Mouse (Mus musculus) myocyte (in vitro differentiated cells): ENCODE data around the gene Gm20388. TPM values are rescaled to one million over a fixed set of nuclear protein-coding genes. Genes with fewer than 3 reads are reported as not detected.

Experiments
- H3K27me3 ChIP-seq: one replicate; pipeline ENCODE4 v1.6.1; 2011; ENCODE audit not compliant: control insufficient read depth, insufficient read depth, insufficient read length
- H3K36me3 ChIP-seq: one replicate; pipeline ENCODE4 v1.6.1; 2011; ENCODE audit not compliant: control insufficient read depth, insufficient read depth
- H3K4me2 ChIP-seq: one replicate; pipeline ENCODE4 v1.6.1; 2011; ENCODE audit warnings: low read depth, control low read depth
- H3K4me3 ChIP-seq: one replicate; pipeline ENCODE4 v1.5.1; 2011; ENCODE audit warnings: mild to moderate bottlenecking, control low read depth, moderate library complexity
- H3K79me2 ChIP-seq: one replicate; pipeline ENCODE4 v1.6.1; 2011; ENCODE audit not compliant: control insufficient read depth, insufficient read depth
- H3ac ChIP-seq: one replicate; pipeline ENCODE4 v1.6.1; 2011; ENCODE audit not compliant: control insufficient read depth, insufficient read length
- CEBPB ChIP-seq: IDR thresholded peaks from 2 replicates; pipeline ENCODE4 v1.6.1; 2011; ENCODE audit warnings: mild to moderate bottlenecking, moderate library complexity; ENCODE audit not compliant: poor library complexity, insufficient read depth, severe bottlenecking
- E2F4 ChIP-seq: IDR thresholded peaks from one replicate; pipeline ENCODE4 v1.6.1; 2011; ENCODE audit warnings: mild to moderate bottlenecking, control low read depth, moderate library complexity; ENCODE audit not compliant: insufficient read depth
- MAX ChIP-seq: IDR thresholded peaks from one replicate; pipeline ENCODE4 v1.6.1; 2011; ENCODE audit warnings: low read depth, mild to moderate bottlenecking, control low read depth
- MYOD1 ChIP-seq, 3 experiments: IDR thresholded peaks; one replicate each; pipeline ENCODE4 v1.6.1; 2011; ENCODE audit warnings: control low read depth in 2 of 3, low read depth in 2 of 3, mild to moderate bottlenecking in 2 of 3, moderate library complexity in 1 of 3; ENCODE audit not compliant: insufficient read length in 2 of 3, control insufficient read depth in 1 of 3
- MYOG ChIP-seq, 3 experiments: IDR thresholded peaks; one replicate each; pipeline ENCODE4 v1.6.1; 2011; ENCODE audit warnings: control low read depth in 2 of 3, low read depth in 2 of 3, mild to moderate bottlenecking in 2 of 3; ENCODE audit not compliant: insufficient read length in 2 of 3, control insufficient read depth in 1 of 3, insufficient read depth in 1 of 3
- POLR2A ChIP-seq: IDR thresholded peaks from one replicate; pipeline ENCODE4 v1.6.1; 2011; ENCODE audit warnings: low read depth, mild to moderate bottlenecking, control low read depth, moderate library complexity; ENCODE audit not compliant: insufficient read length
- POLR2AphosphoS2 ChIP-seq: IDR thresholded peaks from one replicate; pipeline ENCODE4 v1.6.1; 2011; ENCODE audit warnings: low read depth, control low read depth; ENCODE audit not compliant: insufficient read length
- SRF ChIP-seq: IDR thresholded peaks from one replicate; pipeline ENCODE4 v1.6.1; 2011; ENCODE audit warnings: low read depth; ENCODE audit not compliant: control insufficient read depth, insufficient read length
- TCF12 ChIP-seq: IDR thresholded peaks from one replicate; pipeline ENCODE4 v1.6.1; 2011; ENCODE audit warnings: mild to moderate bottlenecking, control low read depth; ENCODE audit not compliant: poor library complexity, insufficient read depth, severe bottlenecking
- TCF3 ChIP-seq: IDR thresholded peaks from one replicate; pipeline ENCODE4 v1.6.1; 2011; ENCODE audit warnings: low read depth, control low read depth; ENCODE audit not compliant: insufficient read length
- USF1 ChIP-seq: IDR thresholded peaks from one replicate; pipeline ENCODE4 v1.6.1; 2011; ENCODE audit warnings: low read depth, mild to moderate bottlenecking, control low read depth, moderate library complexity
- polyA plus RNA-seq: library from polyadenylated mRNA; unstranded; fragments of >200 nt; fragmentation: generic; extraction: Trizol; gene quantifications from one replicate; pipeline ENCODE4 v1.2.1, GENCODE M21; 2012; ENCODE audit warnings: missing spikeins

Gene Gm20388
- polyA plus RNA-seq, 1 experiment, result 15.3 TPM

GRCm38 (mm10) chr8:122284659-122285261, 2374.1 kb downstream of the Gm20388 start:
- no peaks in the 10 kb centered on the region for H3K27me3 ChIP-seq
- H3K4me3 ChIP-seq, result no peak overlapping the region
- no peak for TF ChIP-seq USF1
- TF ChIP-seq E2F4, result no peak
- no peak for TF ChIP-seq POLR2AphosphoS2
- TF ChIP-seq SRF, result no peak
- no peak for TF ChIP-seq TCF3
- no peak for TF ChIP-seq POLR2A
- no peak overlapping the region for H3ac ChIP-seq
- peak overlapping the region; percentile 98 for H3K4me2 ChIP-seq
- peaks cover 11% of the 10 kb centered on the region for H3K79me2 ChIP-seq
- H3K36me3 ChIP-seq, result no peaks in the 10 kb centered on the region

GRCm38 (mm10) chr8:122285727-122286126, 2375.1 kb downstream of the Gm20388 start:
- no peak overlapping the region for H3ac ChIP-seq
- H3K36me3 ChIP-seq, result no peaks in the 10 kb centered on the region
- peaks cover 11% of the 10 kb centered on the region for H3K79me2 ChIP-seq
- H3K27me3 ChIP-seq, result no peaks in the 10 kb centered on the region
- TF ChIP-seq TCF12 (no peak), MYOD1 (IDR thresholded peaks at IDR 0.05; ENCODE audit: control insufficient read depth in 1 of 3, insufficient read length in 2 of 3, low read depth in 2 of 3) (peak in 2 of 3 experiments; percentile 31 to 73), MAX (no peak), USF1 (no peak), SRF (no peak), TCF3 (no peak), POLR2AphosphoS2 (no peak), MYOG (IDR thresholded peaks at IDR 0.05; ENCODE audit: control insufficient read depth in 1 of 3, insufficient read depth in 1 of 3, insufficient read length in 2 of 3, low read depth in 2 of 3) (peak in 1 of 3 experiments; percentile 74)
- no peak overlapping the region for H3K4me3 ChIP-seq
- H3K4me2 ChIP-seq, result peak overlapping the region; percentile 40

GRCm38 (mm10) chr8:122286899-122287298, 2376.3 kb downstream of the Gm20388 start:
- H3ac ChIP-seq, result no peak overlapping the region
- no peak overlapping the region for H3K4me3 ChIP-seq
- peaks cover 11% of the 10 kb centered on the region for H3K79me2 ChIP-seq
- no peaks in the 10 kb centered on the region for H3K36me3 ChIP-seq
- H3K4me2 ChIP-seq, result no peak overlapping the region
- TF ChIP-seq TCF3 (no peak), E2F4 (no peak), MYOG (IDR thresholded peaks at IDR 0.05; ENCODE audit: control insufficient read depth in 1 of 3, insufficient read depth in 1 of 3, insufficient read length in 2 of 3, low read depth in 2 of 3) (no peak), SRF (no peak), USF1 (no peak), CEBPB (no peak)
- H3K27me3 ChIP-seq, result no peaks in the 10 kb centered on the region

- H3K36me3 ChIP-seq, result no peaks in the 10 kb centered on the region
- no peak overlapping the region for H3ac ChIP-seq
- H3K79me2 ChIP-seq, result peaks cover 10% of the 10 kb centered on the region
- H3K27me3 ChIP-seq, result no peaks in the 10 kb centered on the region
- H3K4me2 ChIP-seq, result no peak overlapping the region
- H3K4me3 ChIP-seq, result no peak overlapping the region
- TF ChIP-seq USF1 (no peak), MYOD1 (IDR thresholded peaks at IDR 0.05; ENCODE audit: control insufficient read depth in 1 of 3, insufficient read length in 2 of 3, low read depth in 2 of 3) (peak in 1 of 3 experiments; percentile 37)
Measured at GRCm38 (mm10) chr8:122287742-122288141, 2377.1 kb downstream of the Gm20388 start.

- TF ChIP-seq SRF (no peak), TCF3 (no peak), E2F4 (no peak), POLR2AphosphoS2 (no peak)
- no peak overlapping the region for H3ac ChIP-seq
- peaks cover 8% of the 10 kb centered on the region for H3K79me2 ChIP-seq
- no peak overlapping the region for H3K4me2 ChIP-seq
- H3K4me3 ChIP-seq, result no peak overlapping the region
- no peaks in the 10 kb centered on the region for H3K36me3 ChIP-seq
- H3K27me3 ChIP-seq, result no peaks in the 10 kb centered on the region
Measured at GRCm38 (mm10) chr8:122288344-122288743, 2377.7 kb downstream of the Gm20388 start.

- no peak overlapping the region for H3K4me2 ChIP-seq
- H3K36me3 ChIP-seq, result no peaks in the 10 kb centered on the region
- no peaks in the 10 kb centered on the region for H3K27me3 ChIP-seq
- H3K4me3 ChIP-seq, result no peak overlapping the region
- H3K79me2 ChIP-seq, result peaks cover 8% of the 10 kb centered on the region
- no peak for TF ChIP-seq CEBPB
- TF ChIP-seq TCF3, result no peak
- no peak overlapping the region for H3ac ChIP-seq
Measured at GRCm38 (mm10) chr8:122291075-122291474, 2380.4 kb downstream of the Gm20388 start.
